Mouse (Mus musculus) kidney, adult 2 months (tissue): Measurements from ENCODE around the gene Micu1.

Source experiments
- CTCF ChIP-seq: fragments of 200-500 bp; conservative IDR thresholded peaks from 2 replicates; pipeline ENCODE4 v1.5.1; 2011; ENCODE audit warnings: low read depth, mild to moderate bottlenecking, control low read depth, low read length, moderate library complexity, mixed read lengths; ENCODE audit not compliant: insufficient read depth, insufficient read length
- POLR2A ChIP-seq: fragments of 200-500 bp; IDR thresholded peaks from one replicate; pipeline ENCODE4 v1.6.1; 2011; ENCODE audit warnings: low read depth, low read length, control low read depth

DNA sequence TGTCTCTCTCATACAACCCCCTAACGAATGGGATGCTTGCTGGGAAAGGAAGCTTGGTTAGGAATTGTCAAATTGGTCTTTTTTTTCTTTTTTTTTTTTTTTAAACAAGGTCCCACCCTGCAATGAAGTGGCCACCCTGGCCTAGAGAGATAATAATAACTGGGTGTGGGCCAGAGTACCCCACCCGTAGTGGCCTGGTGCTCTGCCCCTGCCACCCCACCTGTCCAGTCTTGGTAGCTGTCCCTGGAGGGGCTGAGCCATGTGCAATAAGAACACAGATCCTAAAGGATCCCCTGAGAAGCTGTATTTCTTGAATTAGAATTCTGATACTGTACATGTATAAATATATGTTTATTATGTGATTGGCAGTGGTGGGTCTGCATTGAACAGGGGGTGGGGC is 196.7 kb downstream of the Micu1 start:
- TF ChIP-seq CTCF (no peak), POLR2A (no peak)
